Mouse (Mus musculus): ENCODE results near the gene Mtus2.

GRCm38 (mm10) chr5:147957592-147958271 is 612 bp downstream of the Mtus2 start:
- TF ChIP-seq MAX (IDR thresholded peaks at IDR 0.05; ENCODE audit: low read length) = no peak
- TF ChIP-seq CHD2 (IDR thresholded peaks at IDR 0.05; ENCODE audit: low read length) = no peak
- TF ChIP-seq HCFC1 (IDR thresholded peaks at IDR 0.05; ENCODE audit: low read depth, low read length) = no peak
- TF ChIP-seq TCF12 (IDR thresholded peaks at IDR 0.05; ENCODE audit: low read depth, low read length) = no peak
- no peak for TF ChIP-seq EP300 (IDR thresholded peaks at IDR 0.05; ENCODE audit: low read length)
- no peak for TF ChIP-seq JUND (conservative IDR thresholded peaks at IDR 0.05; ENCODE audit: low read depth, low read length)
- TF ChIP-seq CTCF (conservative IDR thresholded peaks at IDR 0.05 in 1 of 2, IDR thresholded peaks at IDR 0.05 in 1 of 2; ENCODE audit: low read depth in 2 of 2, low read length in 2 of 2) = no peak

Measured in CH12.LX (cell line).